Mouse (Mus musculus): Measurements from ENCODE around the gene Rhag.

Rhag gene

GRCm38 (mm10) chr17:40810934-40811333, at the start of gene Rhag:
TSS of gene Rhag (plus strand) at chr17:40811126.
- peak; percentile 44 for DNase-seq (ENCODE audit: low spot score)

- DNase-seq (ENCODE audit: low spot score): no peak
These were observed 47.3 kb upstream of the Rhag start for GRCm38 (mm10) chr17:40763662-40764061.

DNA sequence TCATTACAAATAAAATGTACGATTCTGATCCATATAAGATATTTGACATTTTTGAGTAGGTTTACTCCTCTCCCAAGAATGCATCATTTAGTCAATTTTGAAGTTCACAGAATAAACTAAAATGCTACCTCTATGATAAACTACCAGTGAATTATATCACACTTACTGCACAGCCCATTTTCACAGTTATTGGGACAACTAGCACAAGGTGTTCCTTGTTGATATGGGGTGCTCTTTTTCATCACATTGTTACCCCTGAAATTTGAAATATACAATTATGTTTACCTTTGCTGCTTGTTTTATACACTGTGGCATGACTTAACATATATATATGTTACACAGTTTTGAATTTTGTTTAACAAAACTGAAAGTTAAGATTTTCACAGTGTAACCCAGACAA, 43.8 kb upstream of the Rhag start:
- no peak for DNase-seq (ENCODE audit: low spot score)

- DNase-seq (ENCODE audit: low spot score): no peak
These were observed 21.0 kb upstream of the Rhag start for GRCm38 (mm10) chr17:40789877-40790276.

DNA sequence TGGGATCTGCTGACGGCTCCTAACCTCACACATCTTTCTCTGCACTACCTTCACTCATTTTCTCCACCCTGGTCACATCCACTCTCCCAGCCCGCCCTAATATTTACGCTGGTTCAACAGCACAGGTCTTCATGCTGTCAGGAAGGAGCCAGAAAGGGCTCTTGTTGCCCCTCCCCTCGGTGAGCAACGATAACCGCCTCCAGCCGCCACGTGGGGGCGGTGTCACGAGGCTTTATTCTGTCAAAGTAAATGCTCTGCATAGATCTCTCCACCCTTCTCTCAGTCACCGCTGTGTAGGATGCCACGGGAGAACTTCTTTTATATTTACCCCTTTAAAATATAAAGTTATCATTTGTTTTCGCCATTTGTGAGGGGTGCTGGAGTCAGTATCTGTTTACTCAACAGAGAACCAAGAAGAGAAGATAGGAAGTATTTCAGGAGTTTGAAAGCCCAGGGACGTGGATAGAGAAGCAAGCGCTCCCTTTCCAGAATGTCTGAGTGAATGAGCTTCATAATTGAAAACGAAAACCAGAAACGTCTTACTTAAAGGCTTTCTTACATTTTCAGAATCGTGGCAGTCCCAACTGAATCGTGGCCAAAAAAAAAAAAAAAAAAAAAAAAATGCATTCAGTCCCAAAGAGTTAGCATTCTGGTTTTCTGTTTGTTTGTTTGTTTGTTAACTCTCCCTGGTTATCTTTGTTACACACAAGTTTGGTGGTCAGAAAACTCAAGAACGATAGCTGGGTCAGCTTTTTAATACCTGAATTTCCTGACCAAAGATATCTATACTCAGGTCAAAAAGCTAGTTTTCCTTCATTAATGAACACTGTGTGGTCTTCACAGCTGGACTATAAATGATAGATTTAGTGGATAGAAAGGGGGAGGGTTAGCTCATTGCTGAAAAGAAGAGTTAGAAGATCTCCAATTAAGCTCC, 16.7 kb upstream of the Rhag start:
- DNase-seq (ENCODE audit: low spot score): peak; percentile 72

DNA sequence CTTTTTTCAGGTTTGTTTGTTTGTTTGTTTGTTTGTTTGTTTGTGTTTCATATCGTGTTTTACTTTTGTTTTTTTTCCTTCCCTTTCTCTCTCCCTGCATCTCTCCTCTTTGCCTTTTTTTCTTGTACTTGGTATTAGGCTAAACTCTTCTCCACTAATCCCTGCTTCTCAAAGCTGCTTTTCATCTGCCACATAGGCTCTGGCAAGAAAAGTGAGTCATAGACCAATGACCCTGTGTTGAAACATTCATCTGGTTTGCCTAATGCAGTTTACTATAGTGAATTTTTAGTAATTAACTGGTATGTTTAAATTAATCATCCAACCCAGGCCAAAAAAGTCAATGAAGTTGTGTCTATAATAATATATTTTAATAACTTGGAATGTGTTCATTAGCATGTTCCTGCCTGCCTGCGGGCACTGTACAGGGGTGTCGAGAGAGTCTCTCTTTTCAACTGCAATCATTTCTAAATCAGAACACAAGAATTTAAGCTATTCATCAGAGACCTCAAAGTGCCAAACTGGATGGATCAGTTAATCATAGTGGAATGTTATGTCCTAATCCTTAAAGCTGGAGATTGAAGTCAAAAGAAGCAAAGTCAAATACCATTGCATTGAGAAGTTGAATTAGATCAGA, 8.1 kb upstream of the Rhag start:
- no peak for DNase-seq (ENCODE audit: low spot score)

DNA sequence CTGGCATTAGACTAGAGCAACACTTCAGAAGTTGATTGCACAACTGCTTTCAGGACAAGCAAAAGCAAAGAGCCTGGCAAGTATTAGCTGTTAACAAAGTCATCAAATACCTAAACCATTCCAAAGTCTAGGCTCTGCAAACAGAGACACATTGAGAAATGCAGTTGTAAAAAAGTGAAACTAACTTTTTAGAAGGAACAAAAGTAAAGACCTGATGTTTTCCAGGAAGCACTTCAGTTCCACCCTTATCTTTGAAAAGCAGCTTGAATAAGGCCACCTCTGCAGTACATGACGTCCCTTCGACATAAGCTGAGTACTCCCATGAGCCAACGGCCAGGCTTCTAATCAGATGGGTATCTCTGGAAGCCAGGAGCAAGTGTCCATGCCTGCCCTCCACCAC, 4.4 kb upstream of the Rhag start:
- DNase-seq (ENCODE audit: low spot score): peak; percentile 32

DNA sequence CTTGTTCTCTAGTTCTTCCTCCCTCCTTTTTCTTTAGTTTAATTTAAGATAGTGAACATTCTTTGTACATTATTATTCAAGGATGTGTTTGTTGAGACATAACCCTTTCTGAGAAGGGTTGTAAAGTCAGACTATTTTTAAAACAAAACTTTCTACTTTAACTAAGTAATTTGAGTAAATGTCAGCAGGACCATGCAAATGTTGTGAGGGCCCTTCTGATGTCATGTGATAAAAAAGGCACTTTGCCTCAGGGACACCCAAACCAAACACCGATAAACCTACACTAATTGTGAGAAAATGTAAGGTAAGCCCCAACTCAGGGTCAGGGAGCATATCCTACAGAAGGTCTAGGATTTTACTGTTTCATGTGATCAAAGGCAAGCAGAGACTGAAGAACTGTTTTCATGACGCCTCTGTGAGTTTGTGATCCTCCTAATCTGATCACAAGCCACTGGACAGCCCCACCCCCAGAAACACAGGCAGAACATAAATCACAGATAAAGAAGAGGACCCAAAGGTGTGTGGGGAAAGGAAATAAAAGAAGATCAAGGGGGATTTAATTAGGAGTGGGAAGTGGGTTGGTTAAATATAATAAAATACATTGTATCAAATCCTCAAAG, 3.9 kb upstream of the Rhag start, which contains the start of gene Crisp2:
Gene Crisp2, minus strand, starts transcription at position 51 of the 620 bp plus-strand sequence.
- DNase-seq (ENCODE audit: low spot score): no peak

GRCm38 (mm10) chr17:40808071-40808470, 2.9 kb upstream of the Rhag start:
- DNase-seq (ENCODE audit: low spot score): no peak

DNA sequence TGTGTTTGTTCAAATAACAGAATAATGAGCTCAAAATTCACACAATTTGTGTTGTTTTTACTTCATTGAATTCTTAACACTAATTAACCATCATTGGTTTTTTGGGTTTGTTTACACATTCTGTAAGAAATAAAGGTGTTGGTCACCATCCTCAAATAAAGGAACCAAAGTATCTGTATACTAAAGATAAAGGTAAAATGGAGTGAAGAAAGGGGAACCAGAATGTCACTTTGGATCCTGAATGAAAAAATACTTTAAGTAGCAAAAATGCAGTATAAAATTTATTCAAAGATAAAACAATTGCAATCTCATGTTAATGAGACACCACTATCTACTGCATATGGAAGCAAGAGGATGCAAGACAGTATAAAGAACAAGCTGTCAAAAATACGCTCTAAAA, 634 bp downstream of the Rhag start:
- DNase-seq (ENCODE audit: low spot score): no peak

DNA sequence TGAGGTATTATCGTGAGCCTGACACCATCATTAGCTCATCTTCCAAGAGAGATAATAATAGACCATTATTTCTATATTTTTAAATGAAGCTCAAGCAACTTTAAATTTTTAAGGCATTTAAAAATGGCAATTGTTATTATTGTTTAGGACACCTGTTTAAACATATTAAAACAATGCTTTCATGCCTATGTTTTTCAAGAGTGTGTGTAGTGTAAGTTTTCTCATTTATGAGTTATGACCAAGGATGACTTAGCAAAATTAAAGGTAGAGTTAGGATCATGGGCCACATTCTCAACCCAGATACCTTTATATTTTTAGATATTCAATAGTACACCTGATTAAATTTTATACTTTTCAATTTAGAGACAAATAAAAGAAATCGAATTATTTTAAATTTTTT, 1.3 kb downstream of the Rhag start:
- DNase-seq (ENCODE audit: low spot score): no peak

DNA sequence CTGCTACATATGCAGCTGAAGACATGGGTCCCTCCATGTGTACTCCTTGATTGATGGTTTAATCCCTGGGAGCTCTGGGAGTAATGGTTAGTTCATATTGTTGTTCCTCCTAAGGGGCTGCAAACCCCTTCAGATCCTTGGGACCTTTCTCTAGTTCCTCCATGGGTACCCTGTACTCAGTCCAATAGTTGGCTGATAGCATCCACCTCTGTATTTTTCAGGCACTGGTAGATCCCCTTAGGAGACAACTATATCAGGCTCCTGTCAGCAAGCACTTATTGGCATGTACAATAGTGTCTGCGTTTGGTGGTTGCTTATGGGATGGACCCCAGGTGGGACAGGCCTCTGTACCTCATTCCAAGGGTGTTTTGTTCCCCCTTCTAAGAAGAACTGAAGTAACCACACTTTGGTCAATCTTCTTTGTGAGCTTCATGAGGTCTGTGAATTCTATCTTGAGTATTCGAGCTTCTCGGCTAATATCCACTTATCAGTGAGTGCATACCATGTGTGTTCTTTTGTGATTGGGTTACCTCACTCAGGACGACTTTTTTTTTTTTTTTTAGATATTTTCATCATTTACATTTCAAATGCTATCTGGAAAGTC, 6.5 kb downstream of the Rhag start:
- no peak for DNase-seq (ENCODE audit: low spot score)

- DNase-seq (ENCODE audit: low spot score): no peak
These were observed 10.6 kb downstream of the Rhag start for GRCm38 (mm10) chr17:40821477-40821876.

DNA sequence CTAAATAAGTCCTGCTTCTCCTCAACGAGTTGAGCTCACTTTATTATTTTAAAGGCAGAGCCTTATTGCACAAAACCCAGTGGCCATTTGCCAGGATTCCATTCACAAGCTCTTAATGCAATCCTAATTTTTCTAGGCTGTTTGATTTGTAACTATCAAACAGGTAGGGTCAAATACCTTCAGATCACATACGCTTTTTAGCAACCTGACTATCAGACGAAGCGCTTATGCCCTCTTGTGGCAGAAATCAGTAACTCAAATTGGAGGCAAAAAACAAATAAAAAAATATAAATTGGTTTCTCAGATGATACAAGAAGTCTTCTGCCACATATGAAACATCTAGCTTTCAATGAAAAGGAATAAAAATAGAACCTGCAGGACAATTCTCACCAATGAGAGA, 12.9 kb downstream of the Rhag start:
- DNase-seq (ENCODE audit: low spot score): no peak

- DNase-seq (ENCODE audit: low spot score): no peak
These were observed 13.6 kb downstream of the Rhag start for GRCm38 (mm10) chr17:40824549-40824948.

DNA sequence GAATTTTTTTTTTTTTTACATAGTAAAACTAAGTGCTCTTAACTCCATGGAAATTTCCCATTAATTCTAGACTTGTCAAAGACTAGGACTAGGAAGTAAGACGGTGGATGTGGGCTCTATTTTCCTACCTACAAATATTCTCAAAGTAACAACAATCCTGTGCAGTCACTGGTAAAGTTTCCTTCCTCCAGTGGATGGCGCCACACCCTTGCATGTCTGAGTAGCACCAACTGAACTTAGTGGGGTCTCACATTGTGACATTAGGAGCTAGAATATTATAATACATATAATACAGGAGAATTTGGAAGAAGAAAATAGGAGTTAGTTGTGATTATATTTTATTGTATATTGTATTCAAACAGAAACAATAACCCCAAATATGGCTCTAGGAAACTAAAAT, 20.9 kb downstream of the Rhag start:
- DNase-seq (ENCODE audit: low spot score): no peak

DNA sequence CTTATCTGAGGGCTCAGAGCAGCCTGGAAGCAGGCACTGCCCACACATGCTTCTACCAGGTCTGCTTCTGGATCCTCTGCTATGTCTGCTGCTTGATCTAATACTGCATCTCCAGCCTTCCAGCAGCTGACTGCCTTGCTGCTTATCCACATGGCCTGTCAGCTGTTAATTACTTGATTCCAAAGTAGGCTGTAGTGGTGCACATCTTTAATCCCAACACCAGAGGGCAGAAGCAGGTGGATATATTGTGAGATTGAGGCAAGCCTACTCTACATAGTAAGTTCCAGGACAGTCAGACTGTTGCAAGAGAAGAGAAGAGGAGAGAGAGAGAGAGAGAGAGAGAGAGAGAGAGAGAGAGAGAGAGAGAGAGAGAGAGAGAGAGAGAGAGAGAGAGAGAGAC, 26.4 kb downstream of the Rhag start:
- no peak for DNase-seq (ENCODE audit: low spot score)

DNA sequence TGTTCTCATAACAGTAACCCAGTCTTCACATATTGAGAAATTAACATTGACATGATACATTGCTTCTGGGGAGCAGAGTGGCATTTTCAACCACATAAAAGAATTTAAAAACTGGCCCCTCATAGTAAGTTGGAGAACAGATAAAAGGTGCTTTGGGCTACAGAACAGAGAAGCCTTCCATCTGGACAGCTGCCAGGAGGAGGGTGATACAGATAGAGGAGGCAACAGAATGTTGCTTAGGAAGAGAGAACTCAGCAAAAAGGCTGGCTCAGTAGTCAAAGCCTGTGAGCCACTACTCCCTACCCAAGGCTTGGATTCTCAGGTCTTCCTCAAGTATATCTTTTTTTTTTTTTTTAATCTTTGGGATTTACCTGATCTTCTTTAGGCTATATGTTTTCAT, 44.1 kb downstream of the Rhag start:
- DNase-seq (ENCODE audit: low spot score): no peak

DNA sequence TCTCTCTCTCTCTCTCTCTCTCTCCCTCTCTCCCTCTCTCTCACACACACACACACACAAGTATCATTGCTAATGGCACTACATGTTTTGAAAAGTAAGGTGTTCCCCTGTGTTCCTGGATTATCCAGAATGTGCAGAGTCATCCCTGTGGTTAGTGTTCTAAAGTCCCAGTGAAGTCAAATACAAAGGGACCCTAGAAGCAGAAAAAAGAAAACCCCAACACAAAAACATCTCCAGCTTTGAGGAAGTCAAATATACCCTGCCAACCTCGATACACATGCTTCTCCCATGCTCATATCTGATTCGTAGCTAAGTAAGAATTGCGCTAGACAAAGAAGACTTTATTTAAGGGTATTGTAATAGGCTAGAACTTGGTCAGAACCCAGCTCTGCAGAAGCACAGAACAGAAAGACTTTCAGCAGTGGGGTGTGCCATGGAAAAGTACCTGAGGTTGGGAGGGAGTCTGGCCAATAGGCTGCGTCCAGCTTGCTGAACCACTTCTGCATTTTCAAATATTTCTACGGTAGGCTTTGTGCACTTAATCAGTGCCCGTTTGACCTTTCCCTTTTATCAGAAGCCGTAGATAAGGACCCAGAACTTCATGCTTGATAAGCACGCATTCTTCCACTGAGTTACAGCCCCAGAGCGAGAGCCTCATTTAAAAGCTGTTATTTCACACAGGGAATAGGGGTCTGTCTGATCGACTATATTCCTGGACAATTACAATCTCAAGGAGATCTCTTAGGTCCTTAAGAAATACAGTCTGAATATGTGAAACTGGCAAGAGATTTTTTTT, 58.2 kb downstream of the Rhag start:
- no peak for DNase-seq (ENCODE audit: low spot score)

DNA sequence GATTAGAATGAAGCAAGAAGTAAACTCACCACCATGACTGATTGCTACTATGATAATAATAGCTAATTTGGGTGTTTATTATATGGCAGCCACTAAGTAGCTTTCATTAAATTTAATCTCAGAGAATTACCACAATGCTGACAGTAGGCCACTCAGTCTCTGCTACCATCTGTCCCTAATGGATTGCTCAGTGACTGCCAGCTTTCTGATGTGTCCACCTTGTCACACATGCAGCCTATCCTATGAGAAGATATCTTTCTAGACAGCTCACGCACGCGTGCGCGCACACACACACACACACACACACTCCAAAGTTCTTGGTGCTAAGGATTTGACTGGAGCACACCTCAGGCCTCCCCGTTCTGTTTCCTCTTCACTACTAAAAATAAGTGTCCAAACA, 61.7 kb downstream of the Rhag start:
- no peak for DNase-seq (ENCODE audit: low spot score)

GRCm38 (mm10) chr17:40873582-40874011, 62.7 kb downstream of the Rhag start:
- DNase-seq (ENCODE audit: low spot score): no peak

GRCm38 (mm10) chr17:40874701-40875100, 63.8 kb downstream of the Rhag start:
- DNase-seq (ENCODE audit: low spot score): no peak

All from spleen, adult 12 weeks (tissue).